Mouse (Mus musculus) heart, adult 2 months (tissue): ENCODE measurements around the gene Nf2. TPM values are rescaled to one million over a fixed set of nuclear protein-coding genes. Genes with fewer than 3 reads are reported as not detected.
A peak's percentile ranks its signal among the peaks of the same experiment; 100 is the strongest.

Experiments used
- DNase-seq, 2 experiments: peaks; one replicate each; pipeline ENCODE4 v3.0.0; 2021
- H3K27ac ChIP-seq: fragments of 200-600 bp; 2 replicates; pipeline ENCODE4 v1.8.1; 2022
- H3K27me3 ChIP-seq: fragments of 200-500 bp; 2 replicates; pipeline ENCODE4 v1.6.1; 2012; ENCODE audit warnings: mild to moderate bottlenecking, low read length, inconsistent platforms, mixed read lengths; ENCODE audit not compliant: control insufficient read depth, insufficient read depth
- H3K36me3 ChIP-seq: fragments of 200-500 bp; 2 replicates; pipeline ENCODE4 v1.6.1; 2012; ENCODE audit warnings: low read length, inconsistent platforms; ENCODE audit not compliant: control insufficient read depth, insufficient read depth
- H3K4me1 ChIP-seq: fragments of 200-500 bp; 2 replicates; pipeline ENCODE4 v1.6.1; 2011; ENCODE audit warnings: low read length; ENCODE audit not compliant: control insufficient read depth, insufficient read depth
- H3K4me3 ChIP-seq: fragments of 200-600 bp; 2 replicates; pipeline ENCODE4 v1.8.1; 2022
- H3K79me2 ChIP-seq: fragments of 200-500 bp; replicated peaks from 2 replicates; pipeline ENCODE4 v1.6.1; 2012; ENCODE audit warnings: mild to moderate bottlenecking, inconsistent platforms, low read length, moderate library complexity, mixed read lengths; ENCODE audit not compliant: control insufficient read depth, insufficient read depth
- H3K9ac ChIP-seq: fragments of 200-500 bp; 2 replicates; pipeline ENCODE4 v1.6.1; 2012; ENCODE audit warnings: low read depth, mild to moderate bottlenecking, control low read depth, inconsistent platforms, low read length, mixed read lengths
- CTCF ChIP-seq: fragments of 200-600 bp; IDR thresholded peaks from 2 replicates; pipeline ENCODE4 v1.8.1; 2022; ENCODE audit warnings: antibody characterized with exemption, mild to moderate bottlenecking, moderate library complexity
- EP300 ChIP-seq: fragments of 200-500 bp; IDR thresholded peaks from 2 replicates; pipeline ENCODE4 v1.6.1; 2011; ENCODE audit warnings: low read depth, low read length, control low read depth; ENCODE audit not compliant: insufficient read depth
- POLR2A ChIP-seq: fragments of 200-500 bp; IDR thresholded peaks from 2 replicates; pipeline ENCODE4 v1.6.1; 2011; ENCODE audit warnings: mild to moderate bottlenecking, low read depth, low read length, control low read depth; ENCODE audit not compliant: insufficient read depth
- WGBS: fragments of 180-500 bp; shearing (Covaris S2); methylation state at CpG from one replicate; pipeline ENCODE4 v1.1.7; 2018; 5-methylcytosine and 5-hydroxymethylcytosine counted together
- intact Hi-C: fragments of 180-260 bp; cut with DNase I; formaldehyde crosslinking; loops from one replicate; pipeline ENCODE4 v1.15.1; 2025
- polyA plus RNA-seq: library from polyadenylated mRNA; depleted of rRNA; stranded (reverse); fragments of >200 nt; gene quantifications from 2 replicates; pipeline ENCODE4 v1.2.3, GENCODE M21; 2012
- total RNA-seq, 2 experiments: library from RNA; stranded (reverse); gene quantifications; 2 replicates each; pipeline ENCODE4 v1.2.3; 2021

The Nf2 gene
- total and polyA plus RNA-seq, 3 experiments, result 57.1 to 85.0 (median 77.1) TPM

DNA sequence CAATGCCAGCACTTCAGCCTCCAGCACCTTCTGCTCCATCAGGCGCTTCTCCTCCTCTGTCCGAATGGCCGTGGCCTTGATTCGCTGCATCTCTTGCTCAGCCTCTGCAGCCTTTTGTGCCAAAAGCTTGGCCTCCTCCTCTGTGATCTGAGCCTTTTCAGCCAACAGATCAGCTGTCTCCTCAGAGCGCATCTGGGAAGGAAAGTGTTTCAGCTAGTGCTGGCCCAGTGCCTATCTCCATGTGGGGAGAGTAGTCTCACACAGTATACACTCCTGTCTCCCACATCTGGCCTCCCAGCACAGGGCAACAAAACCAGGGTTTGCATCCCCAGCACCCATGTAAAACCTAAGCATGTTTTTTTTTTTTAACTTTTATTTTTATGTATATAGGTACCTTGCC is 59.6 kb downstream of the Nf2 start:
- no peak for TF ChIP-seq EP300
- no peak for TF ChIP-seq CTCF
- TF ChIP-seq POLR2A, result no peak
- Histone ChIP-seq H3K4me3 (no peak overlapping the region), H3K4me1 (peaks cover 2% of the 10 kb centered on the region; the same call in 1 of the 2 replicates), H3K36me3 (no peaks in the 10 kb centered on the region), H3K27me3 (no peaks in the 10 kb centered on the region), H3K79me2 (no peaks in the 10 kb centered on the region), H3K27ac (no peak overlapping the region), H3K9ac (no peak overlapping the region)
- intact Hi-C loops, result no loop called here
- 80% methylated on average over 5 of the region's 5 CpGs for whole genome bisulfite sequencing
- peak in 1 of 2 experiments; percentile 8 for DNase-seq

DNA sequence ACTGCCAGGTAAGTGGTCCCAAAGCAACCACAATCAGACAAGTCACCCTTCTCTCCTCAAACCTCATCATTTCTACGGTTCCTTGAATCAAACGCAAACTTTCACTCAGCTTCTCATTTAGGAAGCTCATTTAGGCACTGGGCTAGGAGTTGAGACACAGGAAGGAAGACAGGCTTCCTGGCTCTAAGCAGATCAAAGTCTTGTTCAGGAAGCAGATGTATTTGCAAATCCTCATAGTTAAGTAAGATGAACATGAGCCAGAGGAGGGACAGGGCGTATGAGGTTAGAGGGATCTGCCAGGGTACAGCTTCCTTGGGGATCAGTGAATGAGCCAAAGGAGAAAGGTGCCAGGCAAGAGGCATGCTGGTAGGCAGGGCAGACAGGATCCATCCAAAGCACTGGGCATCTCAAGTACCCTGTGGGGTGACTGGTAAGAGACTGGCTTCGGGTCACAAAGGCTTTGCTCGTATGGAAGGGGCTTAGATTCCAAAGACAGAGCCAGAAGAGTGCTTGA is 64.7 kb downstream of the Nf2 start:
- intact Hi-C loops, result no loop called here
- 40% methylated on average over 5 of the region's 5 CpGs for WGBS
- TF ChIP-seq EP300 (no peak), CTCF (no peak), POLR2A (no peak)
- Histone ChIP-seq H3K36me3 (no peaks in the 10 kb centered on the region), H3K27ac (no peak overlapping the region), H3K4me1 (peaks cover 2% of the 10 kb centered on the region; the same call in 1 of the 2 replicates), H3K4me3 (no peak overlapping the region), H3K79me2 (no peaks in the 10 kb centered on the region), H3K9ac (no peak overlapping the region; the same call in 1 of the 2 replicates), H3K27me3 (no peaks in the 10 kb centered on the region)
- DNase-seq, result no peak

DNA sequence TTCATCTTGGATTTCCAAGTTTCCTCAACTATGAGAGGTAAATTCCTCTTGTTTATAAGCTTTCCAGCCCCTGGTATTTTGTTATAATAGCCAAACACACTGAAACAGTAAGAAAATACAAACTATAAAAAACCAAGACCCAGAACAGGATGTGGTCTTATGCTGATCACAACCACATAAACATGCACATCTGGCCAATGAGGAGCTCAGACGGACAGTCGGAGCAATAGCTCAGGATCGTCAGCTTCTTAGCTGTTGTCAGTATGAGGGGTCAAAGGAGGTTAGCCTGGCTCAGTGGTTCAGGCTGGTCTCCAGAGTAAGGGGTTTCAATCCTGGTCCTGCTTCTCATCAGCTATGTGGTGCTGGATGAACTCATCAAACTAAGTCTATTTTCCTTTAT is 66.2 kb downstream of the Nf2 start:
- WGBS, result 95% methylated on average over 3 of the region's 3 CpGs
- Histone ChIP-seq H3K79me2 (no peaks in the 10 kb centered on the region), H3K27me3 (no peaks in the 10 kb centered on the region), H3K27ac (no peak overlapping the region), H3K36me3 (no peaks in the 10 kb centered on the region), H3K9ac (no peak overlapping the region), H3K4me3 (no peak overlapping the region), H3K4me1 (peaks cover 2% of the 10 kb centered on the region; the same call in 1 of the 2 replicates)
- TF ChIP-seq EP300, result no peak
- no peak for TF ChIP-seq POLR2A
- TF ChIP-seq CTCF, result no peak
- intact Hi-C loops, result no loop called here
- no peak for DNase-seq

DNA sequence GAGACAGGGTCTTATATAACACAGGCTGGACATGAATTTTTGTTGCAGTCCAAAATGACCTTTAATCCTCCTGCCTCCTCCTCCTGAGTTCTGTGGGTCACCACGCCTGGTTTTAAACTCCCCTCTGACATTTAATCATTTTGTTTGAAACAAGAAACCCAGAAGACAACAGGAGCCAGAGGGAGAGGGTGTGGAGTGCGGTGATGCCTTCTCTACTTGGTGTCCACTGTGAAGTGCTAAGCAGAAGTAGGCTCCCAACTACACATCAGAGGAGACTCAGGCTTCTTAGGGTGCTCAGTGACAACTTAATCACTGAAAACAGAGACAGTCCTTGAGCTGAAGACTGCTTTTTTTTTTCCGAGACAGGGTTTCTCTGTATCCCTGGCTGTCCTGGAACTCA is 68.4 kb downstream of the Nf2 start:
- no peak for DNase-seq
- H3K9ac ChIP-seq, result no peak overlapping the region
- 88% methylated on average over 3 of the region's 3 CpGs for WGBS
- H3K27me3 ChIP-seq, result no peaks in the 10 kb centered on the region
- intact Hi-C loops, result no loop called here
- no peak overlapping the region for H3K27ac ChIP-seq
- no peak overlapping the region for H3K4me3 ChIP-seq
- no peaks in the 10 kb centered on the region for H3K79me2 ChIP-seq
- no peaks in the 10 kb centered on the region for H3K36me3 ChIP-seq
- TF ChIP-seq CTCF, result no peak
- no peak for TF ChIP-seq EP300
- TF ChIP-seq POLR2A, result no peak
- H3K4me1 ChIP-seq, result peaks cover 2% of the 10 kb centered on the region; the same call in 1 of the 2 replicates

DNA sequence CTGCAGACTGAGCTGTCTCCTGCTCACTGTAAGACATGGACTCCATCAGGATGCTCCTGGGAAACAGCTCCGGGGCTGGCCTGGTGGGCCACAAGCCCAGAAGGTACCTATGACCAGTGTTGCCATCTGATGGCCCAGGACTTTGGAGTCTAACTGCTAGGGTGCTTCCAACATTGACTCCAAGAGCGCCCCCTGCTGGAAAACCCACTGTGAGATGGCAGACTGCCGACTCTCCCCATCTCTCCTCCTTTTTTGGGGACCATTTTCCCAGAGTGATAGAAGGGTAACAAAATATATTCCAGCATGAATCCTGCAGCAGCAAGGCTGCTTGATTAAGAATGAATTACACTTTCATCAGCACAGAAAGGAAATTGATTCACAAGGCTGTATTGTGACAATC is 76.4 kb downstream of the Nf2 start:
- 41% methylated on average over 3 of the region's 3 CpGs for WGBS
- Histone ChIP-seq H3K9ac (no peak overlapping the region), H3K27ac (no peak overlapping the region), H3K36me3 (no peaks in the 10 kb centered on the region), H3K27me3 (no peaks in the 10 kb centered on the region), H3K79me2 (no peaks in the 10 kb centered on the region), H3K4me1 (no peaks in the 10 kb centered on the region; the same call in 1 of the 2 replicates), H3K4me3 (no peak overlapping the region)
- intact Hi-C loops, result loop anchor here (5.0 kb wide), 1 partner anchor 336 kb away; no protein-coding TSS in a partner anchor
- peak; percentile 37 to 66 for DNase-seq
- TF ChIP-seq EP300, result no peak
- no peak for TF ChIP-seq POLR2A
- peak; percentile 80 for TF ChIP-seq CTCF

DNA sequence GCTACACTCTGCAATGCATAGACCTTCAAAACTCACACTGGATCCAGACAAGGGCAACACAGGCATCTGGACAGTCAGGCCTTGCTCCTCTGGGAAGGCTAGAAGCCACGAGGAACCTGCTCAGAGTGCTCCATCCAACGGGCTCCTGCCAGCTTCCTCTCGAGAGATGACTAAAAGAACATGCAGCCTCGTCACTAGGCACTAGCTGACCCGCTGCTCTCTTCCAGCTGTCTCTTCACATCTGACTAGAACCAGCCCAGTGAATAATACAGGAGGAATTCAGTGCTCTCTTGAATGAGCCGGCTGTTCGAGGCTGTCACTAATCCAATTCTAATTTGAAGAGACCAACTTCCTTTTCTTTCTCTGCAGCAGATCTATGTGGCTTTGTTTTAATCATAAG is 77.6 kb downstream of the Nf2 start:
- H3K27me3 ChIP-seq, result no peaks in the 10 kb centered on the region
- H3K9ac ChIP-seq, result no peak overlapping the region
- H3K79me2 ChIP-seq, result no peaks in the 10 kb centered on the region
- 68% methylated on average over 7 of the region's 7 CpGs for WGBS
- H3K36me3 ChIP-seq, result no peaks in the 10 kb centered on the region
- TF ChIP-seq POLR2A, result no peak
- no peak for TF ChIP-seq CTCF
- no peak for TF ChIP-seq EP300
- no peak overlapping the region for H3K4me3 ChIP-seq
- no peak overlapping the region for H3K27ac ChIP-seq
- H3K4me1 ChIP-seq, result no peaks in the 10 kb centered on the region; the same call in 1 of the 2 replicates
- intact Hi-C loops, result loop anchor here (5.0 kb wide), 1 partner anchor 334 kb away; no protein-coding TSS in a partner anchor
- no peak for DNase-seq
